Mouse (Mus musculus) left cerebral cortex, adult 18-20 months (tissue): Measurements from ENCODE around the gene Amigo1. TPM values are rescaled to one million over a fixed set of nuclear protein-coding genes. Genes with fewer than 3 reads are reported as not detected.

Experiments used
- DNase-seq, 2 experiments: peaks; one replicate each; pipeline ENCODE4 v3.0.0; 2021 to 2022; ENCODE audit warnings: low spot score in 2 of 2, mixed read lengths in 1 of 2
- long read RNA-seq, 2 experiments: library from polyadenylated mRNA; stranded (forward); transcript quantifications; one replicate each; pipeline ENCODE4 v2.0.0; 2021
- total RNA-seq, 2 experiments: library from RNA; stranded (reverse); gene quantifications; 2 replicates each; pipeline ENCODE4 v1.2.3; 2021

Gene Amigo1
- 10 to 100 TPM; 78.2 to 79.7 TPM for total RNA-seq
- long read RNA-seq, experiment 1, full-length matches to known transcripts: 38 of 74 reads
- long read RNA-seq, experiment 1, partial matches to known transcripts: 0 of 74 reads
- long read RNA-seq, experiment 1, other reads (novel, unspliced or antisense): 36 of 74 reads
- long read RNA-seq, experiment 2, full-length matches to known transcripts: 28 of 67 reads
- long read RNA-seq, experiment 2, partial matches to known transcripts: 0 of 67 reads
- long read RNA-seq, experiment 2, other reads (novel, unspliced or antisense): 39 of 67 reads

DNA sequence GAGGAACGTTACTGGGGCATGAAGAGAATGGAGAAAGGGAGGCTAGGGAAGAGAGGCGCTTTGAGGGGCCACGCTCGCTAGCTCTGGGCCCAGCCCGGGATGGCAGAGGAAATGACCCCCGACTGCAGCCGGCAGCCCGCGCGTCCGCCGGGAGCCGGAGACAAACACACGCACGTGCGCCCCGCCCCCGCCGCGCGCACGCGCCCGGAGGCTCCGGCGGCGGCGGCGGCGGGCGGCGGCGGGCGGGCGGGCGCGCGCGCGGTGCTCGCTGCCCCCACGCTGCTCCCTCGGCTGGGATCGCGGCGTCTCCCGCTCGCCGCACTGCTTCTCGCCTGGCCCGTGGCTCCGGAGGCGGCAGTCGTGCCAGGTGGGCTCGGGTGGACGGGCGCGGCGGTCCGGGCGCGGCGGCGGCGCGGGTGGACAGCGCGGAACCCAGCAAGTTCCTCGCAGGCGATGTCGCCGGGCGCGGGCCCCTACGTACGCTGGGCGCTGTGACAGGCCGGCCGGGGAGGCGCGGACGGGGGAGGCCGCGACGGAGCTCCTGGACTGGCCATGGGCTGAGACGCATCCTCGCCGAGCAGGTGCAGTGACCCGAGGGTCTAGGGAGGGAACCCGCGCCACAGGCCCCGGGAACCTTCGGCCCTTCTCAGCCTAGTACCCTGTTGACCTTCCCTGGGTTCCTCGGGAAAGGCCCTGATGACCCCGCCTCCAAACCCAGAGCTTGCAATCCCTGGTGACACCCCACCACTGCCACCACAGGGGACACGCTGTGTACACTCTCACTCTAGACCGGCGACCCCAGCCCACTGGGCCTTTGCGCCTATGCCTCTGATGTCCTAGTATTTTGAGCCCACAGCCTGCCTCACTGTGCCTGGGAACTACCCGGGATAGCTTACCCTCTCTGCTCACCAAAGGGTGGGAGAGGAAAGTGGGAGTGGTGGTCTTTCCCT lies at the start of gene Amigo1:
Gene Amigo1, plus strand, starts transcription at position 238 of the 950 bp plus-strand sequence.
- peak; percentile 57 to 60 for DNase-seq

GRCm38 (mm10) chr3:108139113-108139512 lies 47.0 kb upstream of the Amigo1 start:
- DNase-seq: no peak

DNA sequence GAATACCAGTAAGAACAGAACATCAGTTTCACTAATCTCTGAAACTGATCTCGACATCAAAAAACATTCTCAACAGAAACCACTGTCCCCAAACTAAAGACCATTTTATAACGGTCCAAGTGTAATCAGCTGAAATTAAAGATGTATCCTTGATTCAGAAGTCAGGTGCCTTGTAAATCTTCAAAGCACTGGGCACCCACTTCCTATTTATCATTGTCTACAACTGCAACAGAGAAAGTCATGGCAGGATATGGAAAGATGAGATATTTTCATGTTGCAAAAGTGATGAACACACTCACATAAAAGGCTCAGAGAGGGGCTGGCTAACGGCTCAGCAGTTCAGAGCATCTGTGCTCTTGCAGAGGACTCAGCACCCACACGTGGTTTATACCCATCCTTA lies 45.3 kb upstream of the Amigo1 start:
- no peak for DNase-seq

DNA sequence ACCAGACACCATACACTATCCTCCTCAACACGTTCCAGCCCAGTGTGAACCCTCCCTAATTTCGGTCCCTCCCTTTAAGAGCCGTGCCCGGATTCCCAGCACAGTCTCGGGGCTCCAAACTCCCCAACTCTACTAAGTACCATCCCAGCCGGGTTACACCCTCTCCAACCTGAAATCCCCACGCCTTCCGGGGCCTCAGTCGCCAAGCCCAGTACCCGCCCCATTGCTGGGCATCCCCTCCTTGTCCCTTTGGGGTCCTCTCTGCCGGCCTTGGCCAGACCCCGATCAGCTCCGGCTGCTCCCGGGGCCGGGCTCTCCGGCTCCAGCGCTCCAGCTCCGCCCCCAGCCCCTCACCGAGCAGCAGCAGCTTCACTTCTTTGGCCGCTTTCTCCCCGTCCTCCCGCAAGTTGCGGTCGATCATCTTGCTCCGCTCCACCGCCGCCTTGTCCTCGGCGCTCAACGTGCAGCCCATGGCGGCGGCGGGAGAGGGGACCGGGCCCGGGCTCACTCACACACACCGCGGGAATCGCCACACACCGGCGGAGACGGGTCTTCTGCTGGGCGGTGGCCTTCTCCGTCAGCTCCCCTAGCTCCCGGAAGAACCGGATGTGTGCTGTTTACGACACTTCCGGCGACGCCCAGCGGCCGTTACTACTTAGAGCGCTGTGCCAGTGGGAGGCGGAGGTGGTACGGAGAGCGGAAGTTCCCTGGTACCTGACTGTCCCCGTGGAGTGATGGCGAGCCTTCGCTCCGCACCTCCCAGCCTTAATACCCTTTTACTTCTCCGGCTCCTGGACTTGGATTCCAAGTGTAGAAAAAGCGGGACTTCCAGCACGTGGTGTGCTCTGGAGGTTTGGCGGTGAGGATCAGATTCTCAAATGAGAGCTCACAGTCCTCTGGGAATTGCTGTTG lies 40.3 kb upstream of the Amigo1 start, which contains the start of gene Gnai3:
Gene Gnai3, minus strand, starts transcription at position 613 of the 912 bp plus-strand sequence.
- peak; percentile 89 to 94 for DNase-seq

GRCm38 (mm10) chr3:108146671-108147070 lies 39.5 kb upstream of the Amigo1 start:
- DNase-seq: no peak

GRCm38 (mm10) chr3:108147386-108148235 lies 38.5 kb upstream of the Amigo1 start:
- peak; percentile 86 to 90 for DNase-seq

DNA sequence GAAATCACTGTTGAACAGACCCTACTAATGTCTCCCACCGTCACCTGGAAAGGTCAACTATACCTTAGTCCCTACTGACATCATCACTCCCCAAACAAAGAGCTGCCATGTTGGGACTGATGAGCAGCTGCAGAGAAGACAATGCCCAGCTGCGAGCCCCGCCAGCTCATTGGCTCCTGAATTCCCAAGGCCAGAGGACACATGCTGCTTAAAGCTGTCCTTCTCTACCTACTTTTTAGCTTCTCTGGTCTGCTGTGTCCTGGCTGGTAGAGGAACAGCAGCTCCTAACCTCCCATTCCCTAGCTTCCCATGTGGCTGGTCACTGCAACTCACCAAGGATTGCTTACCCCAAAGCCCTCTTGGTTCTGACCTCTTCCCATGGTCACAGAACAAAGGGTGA lies 33.8 kb upstream of the Amigo1 start:
- no peak for DNase-seq

GRCm38 (mm10) chr3:108154656-108155055 lies 31.5 kb upstream of the Amigo1 start, which contains the start of gene Gpr61:
Gene Gpr61, minus strand, starts transcription at chr3:108154882.
- peak; percentile 72 to 80 for DNase-seq

GRCm38 (mm10) chr3:108158383-108159037 lies 27.6 kb upstream of the Amigo1 start:
- peak; percentile 54 to 70 for DNase-seq

- DNase-seq: no peak
Observed at GRCm38 (mm10) chr3:108164091-108164490, 22.0 kb upstream of the Amigo1 start.

DNA sequence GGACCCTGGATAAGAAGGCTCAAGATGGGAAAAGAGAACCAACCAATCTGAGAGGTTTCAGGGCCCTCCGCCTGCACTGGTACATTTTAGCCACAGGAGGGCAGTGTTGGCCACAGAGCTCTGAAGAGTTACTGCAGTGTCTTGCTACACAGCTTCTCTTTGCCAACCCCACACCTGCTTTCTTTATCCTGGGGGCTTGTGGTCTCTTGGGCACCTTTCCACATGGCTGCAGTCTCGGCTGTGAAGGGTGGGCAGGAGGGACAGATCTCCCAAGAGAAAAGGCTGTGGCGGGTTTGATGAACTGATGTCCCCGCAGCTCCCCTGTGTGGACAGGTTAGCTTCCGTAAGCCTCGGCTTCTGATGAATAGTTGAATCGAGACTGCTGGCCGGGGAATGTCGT lies 21.3 kb upstream of the Amigo1 start:
- DNase-seq: peak; percentile 85 to 86

GRCm38 (mm10) chr3:108165532-108166315 lies 20.4 kb upstream of the Amigo1 start:
- DNase-seq: no peak

- DNase-seq: no peak
Observed at GRCm38 (mm10) chr3:108166486-108167211, 19.5 kb upstream of the Amigo1 start.

- no peak for DNase-seq
Observed at GRCm38 (mm10) chr3:108167499-108167898, 18.6 kb upstream of the Amigo1 start.

DNA sequence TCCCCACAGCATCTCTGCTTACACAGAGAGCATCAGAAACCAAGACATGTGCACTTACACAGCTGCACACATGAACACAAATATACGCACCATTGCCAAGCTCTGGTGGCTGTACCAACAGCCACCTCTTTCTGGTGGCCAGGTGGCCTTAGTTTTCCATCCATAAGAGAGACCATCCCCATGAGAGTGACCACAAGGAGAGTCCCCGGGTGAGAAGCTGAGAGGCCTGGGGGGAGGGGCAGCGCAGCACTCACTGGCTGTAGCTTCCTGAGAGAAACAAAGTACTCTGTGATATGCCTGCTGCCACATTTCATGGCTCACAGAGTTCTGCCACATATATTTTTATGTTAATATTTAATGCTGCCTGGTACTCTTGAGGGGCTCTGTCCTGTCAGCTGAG lies 16.9 kb upstream of the Amigo1 start:
- no peak for DNase-seq

DNA sequence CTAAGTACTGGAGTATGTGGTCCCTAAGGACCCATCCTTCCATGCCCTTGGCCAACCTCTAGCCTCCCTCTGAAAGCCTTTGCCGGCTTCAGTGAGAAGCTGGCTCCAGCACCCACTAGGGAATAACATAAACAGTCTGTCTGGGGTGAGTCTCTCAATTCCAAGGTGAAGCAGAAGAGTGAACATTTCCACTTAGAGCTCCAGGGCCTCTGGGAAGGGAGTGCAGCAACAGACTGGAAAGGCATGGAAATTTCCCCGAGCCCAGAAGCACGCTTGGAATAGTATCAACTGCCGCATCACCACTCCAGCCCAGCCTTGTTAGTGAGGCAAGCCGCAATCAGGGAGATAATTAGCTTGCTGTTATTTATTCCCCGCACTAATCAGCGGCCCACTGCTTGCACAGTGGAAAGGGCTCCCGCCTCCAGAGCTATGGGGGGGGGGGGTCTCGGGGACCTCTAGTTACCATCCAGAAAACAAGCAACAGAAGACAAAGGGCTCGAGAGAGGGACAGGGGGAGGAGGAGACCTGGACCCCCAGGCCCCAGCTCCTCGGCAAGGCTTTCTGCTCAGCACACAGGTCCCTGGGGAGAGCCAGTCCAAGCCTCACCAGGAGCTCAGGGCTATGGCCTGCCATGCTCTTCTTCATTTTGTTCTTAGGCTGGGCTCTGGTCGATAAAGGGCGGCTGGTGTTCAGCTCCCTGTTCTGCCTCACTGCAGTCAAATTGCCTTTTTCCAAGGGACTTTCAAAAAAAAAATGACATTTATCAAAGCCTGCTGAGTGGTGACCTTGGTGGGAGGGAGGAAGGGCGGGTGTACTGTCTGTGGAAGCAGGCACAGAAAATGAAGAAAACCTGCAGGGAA lies 11.2 kb upstream of the Amigo1 start:
- DNase-seq: peak in 1 of 2 experiments; percentile 71
